Mouse (Mus musculus): ENCODE results near the gene Mtx3. TPM values are rescaled to one million over a fixed set of nuclear protein-coding genes. Genes with fewer than 3 reads are reported as not detected.

Gene Mtx3
- polyA plus RNA-seq, 1 experiment from 2014 or later, result 3.7 TPM

DNA sequence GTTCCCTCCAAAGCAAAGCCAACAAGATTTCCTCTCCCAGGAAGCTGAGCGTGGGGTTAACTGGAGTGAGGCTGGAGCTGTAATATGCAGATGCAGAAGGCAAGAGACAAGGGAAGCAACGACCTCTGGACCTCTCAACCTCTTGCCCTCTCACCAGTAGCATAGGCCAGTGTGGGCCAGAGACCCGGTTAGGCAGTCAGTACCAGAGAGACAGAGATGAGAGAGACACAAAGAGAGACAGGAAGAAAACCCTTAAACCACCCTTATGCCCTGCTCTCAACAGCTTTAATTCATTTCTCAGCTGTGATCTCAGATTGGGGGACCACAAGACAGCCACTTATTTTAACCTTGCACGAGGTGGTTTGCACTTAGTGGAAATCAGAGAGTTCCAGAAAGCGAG is 62.8 kb downstream of the Mtx3 start:
- WGBS, result 65% methylated on average over 5 of the region's 5 CpGs
- Histone ChIP-seq H3K9me3 (replicated peaks; ENCODE audit: control insufficient read depth, low read length, poor library complexity, severe bottlenecking) (no peaks in the 10 kb centered on the region), H3K27ac (ENCODE audit: low read length) (no peak overlapping the region)

More for the DNA sequence above, 62.8 kb downstream of the Mtx3 start:
- no peak for ATAC-seq
- Histone ChIP-seq H3K4me1 (ENCODE audit: control insufficient read depth, insufficient read depth, low read length) (no peaks in the 10 kb centered on the region), H3K4me2 (ENCODE audit: low read length) (no peak overlapping the region), H3K27me3 (ENCODE audit: control insufficient read depth, insufficient read depth, low read depth, low read length) (no peaks in the 10 kb centered on the region), H3K36me3 (ENCODE audit: control insufficient read depth, insufficient read depth, low read length) (no peaks in the 10 kb centered on the region), H3K9ac (ENCODE audit: low read depth, low read length) (no peak overlapping the region), H3K4me3 (ENCODE audit: low read depth, low read length) (no peak overlapping the region)

Other genes starting within 250 kb of the Mtx3 start
- gene Serinc5, start 233.7 kb upstream of the Mtx3 start, polyA plus RNA-seq (2015; fragmentation: Nextera tagmentation; extraction: Ambion mirVana), result 18.4 and 19.3 TPM in 2 replicates
- gene Thbs4, start 49.9 kb upstream of the Mtx3 start, polyA plus RNA-seq (2015; fragmentation: Nextera tagmentation; extraction: Ambion mirVana), result 1.6 and 1.7 TPM in 2 replicates